Mouse (Mus musculus) heart, postnatal 0 days (tissue): ENCODE measurements around the gene Kcnd2.

Experiments used
- CTCF ChIP-seq: IDR thresholded peaks from 2 replicates; pipeline ENCODE4 v1.5.1; 2016; ENCODE audit warnings: antibody characterized with exemption, control low read depth, low read depth
- EP300 ChIP-seq: IDR thresholded peaks from 2 replicates; pipeline ENCODE4 v1.6.1; 2016; ENCODE audit warnings: antibody characterized with exemption, low read depth

DNA sequence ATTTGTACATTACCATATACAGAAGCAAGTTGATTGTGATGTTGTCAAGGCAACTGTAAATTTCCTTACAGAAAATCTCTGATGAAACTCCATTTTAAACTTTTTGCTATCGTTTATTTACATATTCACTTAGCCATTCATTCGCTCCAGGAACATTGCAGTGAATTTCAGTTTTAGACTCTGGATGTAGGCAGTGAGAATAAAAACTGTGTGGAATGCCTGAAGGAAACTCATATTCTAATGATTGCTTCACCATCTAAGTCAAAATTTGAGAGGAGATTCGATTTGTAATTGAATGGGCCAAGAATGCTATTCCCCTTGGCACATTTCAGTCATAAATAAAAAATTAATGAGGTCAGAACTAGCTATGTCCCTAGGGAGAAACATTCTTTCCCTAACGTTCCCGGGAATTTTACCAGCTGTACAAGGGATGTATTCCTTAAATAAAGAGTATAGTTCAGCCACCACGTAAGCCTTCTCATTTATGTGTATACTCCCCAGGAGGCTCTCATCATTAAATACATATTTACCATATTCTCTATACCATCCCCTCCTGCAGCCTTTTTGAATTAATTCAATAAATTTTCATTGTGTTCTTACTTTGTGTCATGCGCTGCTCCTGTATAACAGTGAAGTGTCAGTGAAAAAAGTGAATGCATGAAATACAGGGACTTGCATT lies 394.2 kb downstream of the Kcnd2 start:
- TF ChIP-seq CTCF: no peak
- TF ChIP-seq EP300: no peak
